Mouse (Mus musculus): ENCODE measurements around the gene Foxp3.
A peak's percentile ranks its signal among the peaks of the same experiment; 100 is the strongest.

The Foxp3 gene

DNA sequence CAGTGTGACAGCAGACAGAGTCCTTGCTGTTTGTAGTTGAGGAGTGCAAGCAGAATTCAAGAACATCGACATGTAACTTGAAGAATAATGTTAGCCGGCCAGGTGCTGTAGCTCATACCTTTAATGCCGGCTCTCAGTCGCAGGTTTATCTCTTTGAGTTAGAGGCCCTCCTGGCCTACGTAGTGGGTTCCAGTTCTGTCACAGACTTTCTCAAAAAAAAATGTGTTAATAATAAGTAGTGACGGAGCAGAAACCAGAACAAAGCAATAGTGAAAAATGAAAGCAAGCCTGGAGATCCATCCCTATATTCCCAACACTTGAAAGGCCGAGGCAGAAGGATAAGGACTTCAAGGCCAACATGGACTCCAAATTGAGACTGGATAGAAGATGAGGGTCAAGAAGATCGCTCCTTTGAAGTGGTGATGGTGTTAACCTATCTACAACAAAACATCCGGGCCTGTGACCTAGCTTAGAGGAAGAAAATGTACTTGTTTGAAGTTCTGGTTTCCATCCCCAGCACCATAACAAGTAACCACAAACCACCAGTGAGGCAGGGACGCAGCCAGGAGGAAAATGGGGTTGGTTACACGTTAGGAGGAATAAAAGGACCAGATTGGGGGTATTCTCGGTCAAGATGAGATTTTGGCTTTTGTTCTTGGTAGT lies 44.6 kb downstream of the Foxp3 start:
- no peak for DNase-seq

DNA sequence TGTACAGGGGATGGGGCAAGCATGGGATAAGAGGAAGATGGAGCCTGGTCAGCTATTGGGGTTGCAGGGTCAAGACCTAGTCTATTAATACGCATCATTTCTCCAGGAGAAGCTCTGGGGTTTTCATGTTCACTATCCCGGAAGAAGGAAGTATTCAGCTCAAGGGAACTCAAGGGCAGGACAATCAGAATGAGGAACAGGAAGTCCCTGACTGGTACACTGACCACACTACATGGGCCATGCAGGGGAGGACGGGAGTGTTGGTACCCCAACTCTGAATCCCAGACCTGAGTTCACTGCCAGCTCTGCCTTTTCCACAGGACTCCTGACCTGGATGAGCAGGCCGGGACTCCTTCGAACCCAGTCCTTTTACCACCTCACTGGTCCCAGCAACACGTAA lies 59.1 kb downstream of the Foxp3 start:
- no peak for DNase-seq

DNA sequence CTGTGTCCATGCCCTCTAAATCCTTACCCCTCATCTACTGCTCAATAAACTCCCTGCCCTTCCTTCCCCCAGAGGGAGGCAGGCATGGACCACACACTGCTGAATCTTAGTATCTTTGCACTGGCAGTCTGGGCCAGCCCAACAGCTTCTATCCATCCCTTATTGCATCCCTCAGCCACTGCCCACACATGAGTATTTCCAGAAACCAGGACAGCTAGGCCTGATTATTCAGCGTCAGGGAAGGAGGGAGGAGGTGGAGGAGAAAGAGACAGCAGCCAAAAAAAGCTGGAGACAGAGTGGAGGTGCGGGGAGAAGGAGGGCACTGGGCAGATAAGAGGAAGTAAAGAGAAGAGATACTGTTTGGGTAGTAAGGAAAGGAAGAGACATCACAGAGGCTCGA lies 61.7 kb downstream of the Foxp3 start:
- no peak for DNase-seq

DNA sequence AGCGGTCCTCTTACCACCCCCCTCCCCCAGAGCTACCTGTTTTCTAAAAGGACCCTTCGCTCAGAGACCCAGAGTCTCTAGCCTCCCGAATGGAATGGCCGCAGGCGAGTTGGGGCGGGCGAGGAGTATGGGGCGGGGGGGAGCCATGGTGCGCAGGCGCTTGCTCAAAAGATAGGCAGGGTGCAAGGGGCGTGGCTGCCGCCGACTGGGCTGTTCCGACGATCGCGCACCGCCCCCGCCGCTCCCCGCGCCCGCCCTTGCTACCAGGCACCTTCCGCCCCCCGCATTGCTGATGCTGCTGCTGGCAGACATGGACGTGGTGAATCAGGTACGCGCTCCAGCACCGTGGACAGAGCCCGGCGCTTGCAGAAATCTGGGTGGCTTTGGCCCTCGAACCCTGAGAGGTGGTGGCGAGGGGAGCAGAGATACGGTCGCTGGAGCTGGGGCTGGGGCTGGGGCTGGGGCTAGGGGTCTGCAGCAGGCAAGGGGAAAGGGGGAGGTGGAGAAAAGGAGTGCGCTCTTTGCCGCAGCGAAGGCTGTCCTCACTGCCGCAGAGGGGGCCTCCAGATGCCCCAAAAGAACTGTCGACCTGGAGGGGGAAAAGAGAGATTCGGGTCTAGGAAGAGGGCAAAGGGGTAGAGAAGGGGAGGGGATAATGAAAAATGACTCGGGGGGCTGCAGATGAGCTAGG lies 65.1 kb downstream of the Foxp3 start, which contains the start of gene Syp:
Gene Syp, plus strand, starts transcription at position 71 of the 691 bp plus-strand sequence.
- peak; percentile 75 for DNase-seq

DNA sequence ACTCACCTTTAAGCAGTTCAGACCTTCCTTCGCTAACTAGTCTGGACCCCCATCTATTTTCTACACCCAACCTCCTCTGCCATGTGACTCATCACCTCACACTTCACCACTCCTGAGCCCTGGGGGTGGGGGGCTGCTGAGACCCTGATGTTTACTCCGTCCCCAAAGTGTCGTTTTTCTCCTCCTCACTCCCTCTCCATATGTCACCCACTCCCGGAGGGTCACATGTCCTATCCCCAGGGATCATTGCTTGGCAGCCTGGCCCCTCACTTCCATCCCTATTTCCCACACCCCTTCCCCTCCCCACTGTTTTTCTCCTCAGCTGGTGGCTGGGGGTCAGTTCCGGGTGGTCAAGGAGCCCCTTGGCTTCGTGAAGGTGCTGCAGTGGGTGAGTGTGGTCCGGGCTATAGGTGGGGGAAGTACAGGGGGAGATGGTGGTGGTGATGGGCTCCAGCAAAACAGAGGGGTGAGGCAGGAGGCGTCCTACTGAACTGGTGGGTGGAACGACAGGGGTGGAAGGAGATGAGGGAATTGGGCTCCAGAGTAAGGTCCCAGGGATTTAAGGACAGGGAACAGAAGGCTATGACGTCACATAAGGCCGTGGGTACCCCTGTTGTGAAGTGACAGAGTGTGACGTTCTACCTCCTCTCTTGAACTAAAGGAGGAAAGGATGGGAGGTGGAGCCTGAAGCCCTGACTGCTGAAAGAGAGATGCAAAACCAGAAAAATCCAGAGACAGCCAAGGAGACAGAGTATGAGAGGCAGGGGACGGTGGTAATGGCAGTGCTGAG lies 66.3 kb downstream of the Foxp3 start:
- no peak for DNase-seq

DNA sequence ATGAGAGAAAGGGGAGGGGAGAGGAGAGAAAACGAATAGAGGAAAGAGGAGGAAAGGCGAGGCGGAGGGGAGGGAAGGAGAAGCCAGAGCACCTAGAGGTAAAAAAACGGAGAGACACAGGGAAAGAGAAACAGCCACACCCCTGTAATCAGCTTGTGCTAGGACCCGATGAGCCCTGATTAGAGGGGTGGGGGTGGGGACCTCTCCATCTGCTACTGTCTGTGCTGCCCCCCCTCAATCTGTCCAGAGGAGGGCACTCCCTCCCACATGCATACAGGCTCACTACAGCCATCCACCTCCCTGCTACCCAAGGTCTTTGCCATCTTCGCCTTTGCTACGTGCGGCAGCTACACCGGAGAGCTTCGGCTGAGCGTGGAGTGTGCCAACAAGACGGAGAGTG lies 67.3 kb downstream of the Foxp3 start:
- no peak for DNase-seq
